Mouse (Mus musculus): ENCODE measurements at regions not wholly inside any gene's neighbourhood (a gene's known extent, or its start where the extent isn't known, plus 50 kb on each side); places are given as distances from the start of the nearest gene placed in this dataset.

GRCm38 (mm10) chr13:37685617-37686016, 92.6 kb upstream of the Rreb1 start:
- no peaks in the 10 kb centered on the region for H3K4me1 ChIP-seq (ENCODE audit: control insufficient read depth, insufficient read depth, low read length)
- H3K27me3 ChIP-seq (replicated peaks; ENCODE audit: control insufficient read depth, insufficient read depth, low read length) = no peaks in the 10 kb centered on the region
- ATAC-seq (no peak), DNase-seq (ENCODE audit: low spot score) (no peak)
- H3K4me3 ChIP-seq (ENCODE audit: low read depth, low read length) = no peak overlapping the region
- H3K9ac ChIP-seq (ENCODE audit: low read length) = no peak overlapping the region
- H3K4me2 ChIP-seq (ENCODE audit: low read length) = no peak overlapping the region
- WGBS = 74% methylated on average over 2 of the region's 2 CpGs
- no peaks in the 10 kb centered on the region for H3K9me3 ChIP-seq (replicated peaks; ENCODE audit: control insufficient read depth, low read length)
- H3K27ac ChIP-seq (ENCODE audit: low read depth, low read length) = no peak overlapping the region
- no peaks in the 10 kb centered on the region for H3K36me3 ChIP-seq (ENCODE audit: control insufficient read depth, insufficient read depth, low read length)

- ATAC-seq (no peak), DNase-seq (ENCODE audit: low spot score) (no peak)
- no peaks in the 10 kb centered on the region for H3K9me3 ChIP-seq (replicated peaks; ENCODE audit: control insufficient read depth, low read length)
- no peaks in the 10 kb centered on the region for H3K36me3 ChIP-seq (ENCODE audit: control insufficient read depth, insufficient read depth, low read length)
- no peak overlapping the region for H3K4me2 ChIP-seq (ENCODE audit: low read length)
- no peak overlapping the region for H3K9ac ChIP-seq (ENCODE audit: low read length)
- no peaks in the 10 kb centered on the region for H3K27me3 ChIP-seq (replicated peaks; ENCODE audit: control insufficient read depth, insufficient read depth, low read length)
- H3K4me1 ChIP-seq (ENCODE audit: control insufficient read depth, insufficient read depth, low read length) = no peaks in the 10 kb centered on the region
- H3K27ac ChIP-seq (ENCODE audit: low read depth, low read length) = no peak overlapping the region
- 57% methylated on average over 2 of the region's 2 CpGs for WGBS
- no peak overlapping the region for H3K4me3 ChIP-seq (ENCODE audit: low read depth, low read length)
Observed at GRCm38 (mm10) chr13:37686109-37686508, 92.1 kb upstream of the Rreb1 start.

GRCm38 (mm10) chr13:37689127-37689777, 88.9 kb upstream of the Rreb1 start:
- no peak for DNase-seq (ENCODE audit: low spot score)
- H3K9ac ChIP-seq (ENCODE audit: low read length) = no peak overlapping the region
- WGBS = 91% methylated on average over 6 of the region's 6 CpGs
- no peak overlapping the region for H3K4me3 ChIP-seq (ENCODE audit: low read depth, low read length)
- no peaks in the 10 kb centered on the region for H3K4me1 ChIP-seq (ENCODE audit: control insufficient read depth, insufficient read depth, low read length)
- no peaks in the 10 kb centered on the region for H3K36me3 ChIP-seq (ENCODE audit: control insufficient read depth, insufficient read depth, low read length)
- H3K9me3 ChIP-seq (replicated peaks; ENCODE audit: control insufficient read depth, low read length) = no peaks in the 10 kb centered on the region
- H3K27ac ChIP-seq (ENCODE audit: low read depth, low read length) = no peak overlapping the region
- no peak for ATAC-seq
- H3K4me2 ChIP-seq (ENCODE audit: low read length) = no peak overlapping the region
- H3K27me3 ChIP-seq (replicated peaks; ENCODE audit: control insufficient read depth, insufficient read depth, low read length) = no peaks in the 10 kb centered on the region

- ATAC-seq = no peak
- Histone ChIP-seq H3K9me3 (replicated peaks; ENCODE audit: control insufficient read depth, low read length) (no peaks in the 10 kb centered on the region), H3K9ac (ENCODE audit: low read length) (no peak overlapping the region), H3K27ac (ENCODE audit: low read depth, low read length) (no peak overlapping the region), H3K4me1 (ENCODE audit: control insufficient read depth, insufficient read depth, low read length) (no peaks in the 10 kb centered on the region), H3K27me3 (replicated peaks; ENCODE audit: control insufficient read depth, insufficient read depth, low read length) (no peaks in the 10 kb centered on the region), H3K36me3 (ENCODE audit: control insufficient read depth, insufficient read depth, low read length) (no peaks in the 10 kb centered on the region), H3K4me3 (ENCODE audit: low read depth, low read length) (no peak overlapping the region), H3K4me2 (ENCODE audit: low read length) (no peak overlapping the region)
- no peak for DNase-seq (ENCODE audit: low spot score)
- 88% methylated on average over 5 of the region's 5 CpGs for whole genome bisulfite sequencing
Observed at GRCm38 (mm10) chr13:37691855-37692445, 86.2 kb upstream of the Rreb1 start.

- no peak for ATAC-seq
- no peaks in the 10 kb centered on the region for H3K36me3 ChIP-seq (ENCODE audit: control insufficient read depth, insufficient read depth, low read length)
- no peaks in the 10 kb centered on the region for H3K27me3 ChIP-seq (replicated peaks; ENCODE audit: control insufficient read depth, insufficient read depth, low read length)
- H3K9ac ChIP-seq (ENCODE audit: low read length) = no peak overlapping the region
- WGBS = 86% methylated on average over 3 of the region's 3 CpGs
- no peak for DNase-seq (ENCODE audit: low spot score)
- H3K9me3 ChIP-seq (replicated peaks; ENCODE audit: control insufficient read depth, low read length) = no peaks in the 10 kb centered on the region
- H3K4me1 ChIP-seq (ENCODE audit: control insufficient read depth, insufficient read depth, low read length) = no peaks in the 10 kb centered on the region
- no peak overlapping the region for H3K4me2 ChIP-seq (ENCODE audit: low read length)
- no peak overlapping the region for H3K4me3 ChIP-seq (ENCODE audit: low read depth, low read length)
- H3K27ac ChIP-seq (ENCODE audit: low read depth, low read length) = no peak overlapping the region
Observed at GRCm38 (mm10) chr13:37693617-37694016, 84.6 kb upstream of the Rreb1 start.

- no peak overlapping the region for H3K4me3 ChIP-seq (ENCODE audit: low read depth, low read length)
- WGBS = 74% methylated on average over 1 of the region's 1 CpGs
- H3K27me3 ChIP-seq (replicated peaks; ENCODE audit: control insufficient read depth, insufficient read depth, low read length) = no peaks in the 10 kb centered on the region
- no peak for ATAC-seq
- H3K4me2 ChIP-seq (ENCODE audit: low read length) = no peak overlapping the region
- no peaks in the 10 kb centered on the region for H3K4me1 ChIP-seq (ENCODE audit: control insufficient read depth, insufficient read depth, low read length)
- H3K9ac ChIP-seq (ENCODE audit: low read length) = no peak overlapping the region
- no peaks in the 10 kb centered on the region for H3K36me3 ChIP-seq (ENCODE audit: control insufficient read depth, insufficient read depth, low read length)
- DNase-seq (ENCODE audit: low spot score) = no peak
- H3K27ac ChIP-seq (ENCODE audit: low read depth, low read length) = no peak overlapping the region
- no peaks in the 10 kb centered on the region for H3K9me3 ChIP-seq (replicated peaks; ENCODE audit: control insufficient read depth, low read length)
Observed at GRCm38 (mm10) chr13:37704475-37704874, 73.7 kb upstream of the Rreb1 start.

- WGBS = 96% methylated on average over 2 of the region's 2 CpGs
- no peaks in the 10 kb centered on the region for H3K9me3 ChIP-seq (replicated peaks; ENCODE audit: control insufficient read depth, low read length)
- no peak overlapping the region for H3K27ac ChIP-seq (ENCODE audit: low read depth, low read length)
- H3K27me3 ChIP-seq (replicated peaks; ENCODE audit: control insufficient read depth, insufficient read depth, low read length) = no peaks in the 10 kb centered on the region
- ATAC-seq (no peak), DNase-seq (ENCODE audit: low spot score) (no peak)
- H3K4me2 ChIP-seq (ENCODE audit: low read length) = no peak overlapping the region
- no peak overlapping the region for H3K4me3 ChIP-seq (ENCODE audit: low read depth, low read length)
- H3K9ac ChIP-seq (ENCODE audit: low read length) = no peak overlapping the region
- H3K36me3 ChIP-seq (ENCODE audit: control insufficient read depth, insufficient read depth, low read length) = no peaks in the 10 kb centered on the region
- no peaks in the 10 kb centered on the region for H3K4me1 ChIP-seq (ENCODE audit: control insufficient read depth, insufficient read depth, low read length)
Observed at GRCm38 (mm10) chr13:37705482-37705881, 72.7 kb upstream of the Rreb1 start.

GRCm38 (mm10) chr13:37710913-37711312, 67.3 kb upstream of the Rreb1 start:
- no peak overlapping the region for H3K9ac ChIP-seq (ENCODE audit: low read length)
- no peaks in the 10 kb centered on the region for H3K36me3 ChIP-seq (ENCODE audit: control insufficient read depth, insufficient read depth, low read length)
- no peak overlapping the region for H3K27ac ChIP-seq (ENCODE audit: low read depth, low read length)
- H3K9me3 ChIP-seq (replicated peaks; ENCODE audit: control insufficient read depth, low read length) = no peaks in the 10 kb centered on the region
- no peak for DNase-seq (ENCODE audit: low spot score)
- H3K27me3 ChIP-seq (replicated peaks; ENCODE audit: control insufficient read depth, insufficient read depth, low read length) = no peaks in the 10 kb centered on the region
- ATAC-seq = no peak
- no peak overlapping the region for H3K4me2 ChIP-seq (ENCODE audit: low read length)
- H3K4me1 ChIP-seq (ENCODE audit: control insufficient read depth, insufficient read depth, low read length) = no peaks in the 10 kb centered on the region
- 84% methylated on average over 5 of the region's 5 CpGs for WGBS
- H3K4me3 ChIP-seq (ENCODE audit: low read depth, low read length) = no peak overlapping the region

GRCm38 (mm10) chr13:37712908-37713496, 65.2 kb upstream of the Rreb1 start:
- Histone ChIP-seq H3K4me2 (ENCODE audit: low read length) (no peak overlapping the region), H3K9me3 (replicated peaks; ENCODE audit: control insufficient read depth, low read length) (no peaks in the 10 kb centered on the region), H3K27ac (ENCODE audit: low read depth, low read length) (no peak overlapping the region), H3K36me3 (ENCODE audit: control insufficient read depth, insufficient read depth, low read length) (no peaks in the 10 kb centered on the region), H3K27me3 (replicated peaks; ENCODE audit: control insufficient read depth, insufficient read depth, low read length) (no peaks in the 10 kb centered on the region), H3K4me3 (ENCODE audit: low read depth, low read length) (no peak overlapping the region), H3K9ac (ENCODE audit: low read length) (no peak overlapping the region), H3K4me1 (ENCODE audit: control insufficient read depth, insufficient read depth, low read length) (no peaks in the 10 kb centered on the region)
- no peak for ATAC-seq
- 89% methylated on average over 4 of the region's 4 CpGs for WGBS
- no peak for DNase-seq (ENCODE audit: low spot score)
